In genomic region chr2:91927826-91928533, GRCm38 (mm10) we compare ENCODE assay signal across 8 mouse cellular contexts. TPM values are rescaled to one million over a fixed set of nuclear protein-coding genes. Genes with fewer than 3 reads are reported as not detected.
DNase-seq lines count a peak whose midpoint lies in the region; ATAC-seq and TF ChIP-seq lines count a peak whose summit lies in the region.

No protein-coding gene starts in this region.

- DNase-seq in MEL-GATA-1-ER (ENCODE audit: extremely low read depth, low read depth) (peak; percentile 44), adipocyte (ENCODE audit: low spot score) (no peak)
- peak; percentile 86 for DNase-seq in heart, postnatal 4 days
- peak; percentile 69 to 80 for DNase-seq in layer of hippocampus, postnatal 14 days (ENCODE audit: low spot score in 2 of 2)
- peak; percentile 91 for DNase-seq in lung, postnatal 14 days
- peak; percentile 91 for DNase-seq in right cerebral cortex, postnatal 14 days

- peak; percentile 60 for TF ChIP-seq CTCF in bone marrow macrophage, adult 2 months (IDR thresholded peaks at IDR 0.05; ENCODE audit: low read depth, low read length)

- H3K27ac ChIP-seq in bone marrow macrophage, adult 2 months (ENCODE audit: insufficient read depth, low read depth, low read length), result no peak overlapping the region

- peaks cover 17% of the 10 kb centered on the region for H3K4me1 ChIP-seq in bone marrow macrophage, adult 2 months (ENCODE audit: control insufficient read depth, insufficient read depth, low read length)

- TF ChIP-seq POLR2A in bone marrow macrophage, adult 2 months (IDR thresholded peaks at IDR 0.05; ENCODE audit: borderline replicate concordance, low read depth, low read length), result no peak

- peak; percentile 42 for ATAC-seq in erythroblast, adult 5-6 weeks (replicated peaks; ENCODE audit: low FRiP score, poor library complexity, severe bottlenecking)

- H3K4me3 ChIP-seq in bone marrow macrophage, adult 2 months (ENCODE audit: insufficient read depth, low read length), result no peak overlapping the region

RNA-seq across cellular contexts. Expression of gene Chrm4, which starts 0.9 kb away (rescaled TPM):
- not detected in 2 replicates for polyA plus RNA-seq in bone marrow macrophage, adult 2 months (2012; ENCODE audit: insufficient read depth, insufficient read length, missing spikeins)
- not detected in 2 replicates for total RNA-seq in erythroblast, adult 5-6 weeks (2015; ENCODE audit: low replicate concordance)
- not detected in 2 replicates for total RNA-seq in erythroblast, adult 5-6 weeks (2017; ENCODE audit: low replicate concordance)
- total RNA-seq in heart, postnatal 4 days (2021), result not detected
- 10 to 100 TPM; 15.1 to 21.2 TPM for total RNA-seq in layer of hippocampus, postnatal 14 days (2021)

RNA-seq across cellular contexts. Expression of gene Mdk, which starts 4.1 kb away (rescaled TPM):
- 1.0 and 3.4 TPM in 2 replicates for polyA plus RNA-seq in bone marrow macrophage, adult 2 months (2012; ENCODE audit: insufficient read depth, insufficient read length, missing spikeins)
- 1.9 TPM in 1 of 2 replicates, not detected in the other for total RNA-seq in erythroblast, adult 5-6 weeks (2015; ENCODE audit: low replicate concordance)
- 0.77 TPM in 1 of 2 replicates, not detected in the other for total RNA-seq in erythroblast, adult 5-6 weeks (2017; ENCODE audit: low replicate concordance)
- total RNA-seq in heart, postnatal 4 days (2021), result 100 to 1,000 TPM; 102 to 110 TPM
- total RNA-seq in layer of hippocampus, postnatal 14 days (2021), result 10 to 100 TPM; 39.5 to 40.9 TPM

RNA-seq across cellular contexts. Expression of gene Gm9821, which starts 17.5 kb away (rescaled TPM):
- not detected in 2 replicates for polyA plus RNA-seq in bone marrow macrophage, adult 2 months (2012; ENCODE audit: insufficient read depth, insufficient read length, missing spikeins)
- not detected in 2 replicates for total RNA-seq in erythroblast, adult 5-6 weeks (2015; ENCODE audit: low replicate concordance)
- total RNA-seq in erythroblast, adult 5-6 weeks (2017; ENCODE audit: low replicate concordance), result 0.28 TPM in 1 of 2 replicates, not detected in the other
- not detected for total RNA-seq in heart, postnatal 4 days (2021)
- total RNA-seq in layer of hippocampus, postnatal 14 days (2021), result not detected

RNA-seq across cellular contexts. Expression of gene Dgkz, which starts 47.7 kb away (rescaled TPM):
- 129 and 144 TPM in 2 replicates for polyA plus RNA-seq in bone marrow macrophage, adult 2 months (2012; ENCODE audit: insufficient read depth, insufficient read length, missing spikeins)
- 35.9 and 75.1 TPM in 2 replicates for total RNA-seq in erythroblast, adult 5-6 weeks (2015; ENCODE audit: low replicate concordance)
- total RNA-seq in erythroblast, adult 5-6 weeks (2017; ENCODE audit: low replicate concordance), result 13.7 and 19.5 TPM in 2 replicates
- total RNA-seq in heart, postnatal 4 days (2021), result 10 to 100 TPM; 76.6 to 80.9 TPM
- total RNA-seq in layer of hippocampus, postnatal 14 days (2021), result 100 to 1,000 TPM; 391 to 416 TPM

Comparison
In these comparisons a context has a peak if more than half of its experiments do, and no peak if none do; other contexts are left out.
1. RNA of gene Chrm4, which starts 0.9 kb away (total RNA-seq): 15.1 to 21.2 TPM in layer of hippocampus, postnatal 14 days; not detected in heart, postnatal 4 days and not detected in erythroblast, adult 5-6 weeks; every median in the first group is over 10 times any median in the second.
2. RNA of gene Mdk, which starts 4.1 kb away (total RNA-seq): 102 to 110 TPM in heart, postnatal 4 days and 39.5 to 40.9 TPM in layer of hippocampus, postnatal 14 days; 0.77 to 1.9 TPM in erythroblast, adult 5-6 weeks; every median in the first group is over 10 times any median in the second.